ENCODE assay signal across 25 mouse cellular contexts in genomic region chr7:144891863-144892262, GRCm38 (mm10). TPM values are rescaled to one million over a fixed set of nuclear protein-coding genes. Genes with fewer than 3 reads are reported as not detected.
"Had no signal": no experiment of that assay in that cellular context is flagged by ENCODE, and none has a peak within 500 bp of the region (broad histone marks: within the 10 kb centered on the region; RNA-seq: fewer than 3 reads in every experiment).

No protein-coding gene starts in this region.

- ATAC-seq: midbrain, embryonic 15.5 days had no signal

- H3K9me3 ChIP-seq: midbrain, embryonic 12.5 days; midbrain, embryonic 15.5 days; neural tube, embryonic 12.5 days; stomach, embryonic 15.5 days had no signal

- H3K27ac ChIP-seq: macrophage; midbrain, embryonic 12.5 days; midbrain, embryonic 15.5 days; neural tube, embryonic 12.5 days; stomach, embryonic 15.5 days; stomach, postnatal 0 days had no signal

- H3K4me3 ChIP-seq: megakaryocyte, embryonic 14.5 days; midbrain, embryonic 12.5 days; midbrain, embryonic 15.5 days; neural tube, embryonic 12.5 days; stomach, embryonic 15.5 days had no signal

- DNase-seq: lung, adult 18-20 months; lung, embryonic 14.5 days; lung, postnatal 10 days; lung, postnatal 36 days; right cerebral cortex, postnatal 14 days; thymus, adult 2 months; thymus, postnatal 25 days; thymus, postnatal 4 days had no signal

- H3K4me2 ChIP-seq: lung, embryonic 14.5 days; midbrain, embryonic 12.5 days; midbrain, embryonic 15.5 days; neural tube, embryonic 12.5 days; stomach, embryonic 15.5 days had no signal

- H3K36me3 ChIP-seq: midbrain, embryonic 12.5 days; midbrain, embryonic 15.5 days; neural tube, embryonic 12.5 days; stomach, embryonic 15.5 days had no signal

- H3K9ac ChIP-seq: lung, embryonic 14.5 days; midbrain, embryonic 12.5 days; midbrain, embryonic 15.5 days; neural tube, embryonic 12.5 days; stomach, embryonic 15.5 days had no signal

RNA-seq across cellular contexts. Expression of gene Fgf15, which starts 4.5 kb away (rescaled TPM):
- total RNA-seq: megakaryocyte progenitor cell, adult 5-6 weeks; monocyte, adult 5-6 weeks; neutrophil, adult 5-6 weeks had no signal
- polyA plus RNA-seq: liver, embryonic 16.5 days; lung, embryonic 14.5 days; lung, embryonic 16.5 days; macrophage; spleen, adult 2 months; stomach, postnatal 0 days; testis, adult 2 months; urinary bladder, adult 2 months had no signal

RNA-seq across cellular contexts. Expression of gene Fgf4, which starts 44.7 kb away (rescaled TPM):
- total RNA-seq: megakaryocyte progenitor cell, adult 5-6 weeks; midbrain, postnatal 0 days; monocyte, adult 5-6 weeks had no signal
- polyA plus RNA-seq: liver, embryonic 16.5 days; lung, embryonic 14.5 days; lung, embryonic 16.5 days; macrophage; midbrain, embryonic 12.5 days; midbrain, embryonic 15.5 days; midbrain, postnatal 0 days; neural tube, embryonic 14.5 days; spleen, adult 2 months; stomach, embryonic 15.5 days; stomach, postnatal 0 days; testis, adult 2 months; urinary bladder, adult 2 months had no signal

RNA-seq across cellular contexts. Expression of gene Fgf3, which starts 54.0 kb away (rescaled TPM):
- total RNA-seq: monocyte, adult 5-6 weeks had no signal
- polyA plus RNA-seq: lung, embryonic 14.5 days; lung, embryonic 16.5 days; macrophage; stomach, embryonic 15.5 days; testis, adult 2 months; urinary bladder, adult 2 months had no signal
